Mouse (Mus musculus): Measurements from ENCODE around the gene Aasdh. TPM values are rescaled to one million over a fixed set of nuclear protein-coding genes. Genes with fewer than 3 reads are reported as not detected.
"Not testable (repeated sequence)": the region's sequence is repeated elsewhere in the genome, so short reads cannot be mapped to it uniquely, and the experiment has no call there.

The Aasdh gene
- polyA plus RNA-seq, 1 experiment from 2014 or later, result 20.4 TPM

DNA sequence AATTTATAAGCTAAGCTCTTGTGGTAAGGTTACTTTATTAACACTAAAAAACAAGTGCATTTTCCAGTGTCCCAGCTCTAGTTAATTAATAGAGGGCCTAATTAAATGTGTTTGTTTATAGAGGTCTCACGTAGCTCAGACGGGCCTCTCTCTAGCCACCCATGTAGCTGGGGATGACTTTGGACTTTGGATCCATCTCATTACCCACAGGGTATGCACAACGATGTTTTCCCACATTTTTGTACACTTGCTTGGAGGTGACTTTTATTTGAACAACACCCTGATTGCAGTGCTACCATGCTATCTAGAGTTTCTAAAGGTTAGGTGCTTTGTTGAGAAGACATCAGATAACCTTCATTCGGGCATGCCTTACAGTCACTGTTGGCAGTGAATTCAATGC is 37.2 kb upstream of the Aasdh start:
- no peak for ATAC-seq (replicated peaks)
- Histone ChIP-seq H3K36me3 (replicated peaks) (no peaks in the 10 kb centered on the region), H3K9me3 (no peaks in the 10 kb centered on the region), H3K9ac (no peak overlapping the region), H3K27me3 (replicated peaks) (no peaks in the 10 kb centered on the region), H3K27ac (no peak overlapping the region), H3K4me3 (no peak overlapping the region), H3K4me1 (no peaks in the 10 kb centered on the region), H3K4me2 (no peak overlapping the region)
- WGBS, result 93% methylated on average over 4 of the region's 4 CpGs

DNA sequence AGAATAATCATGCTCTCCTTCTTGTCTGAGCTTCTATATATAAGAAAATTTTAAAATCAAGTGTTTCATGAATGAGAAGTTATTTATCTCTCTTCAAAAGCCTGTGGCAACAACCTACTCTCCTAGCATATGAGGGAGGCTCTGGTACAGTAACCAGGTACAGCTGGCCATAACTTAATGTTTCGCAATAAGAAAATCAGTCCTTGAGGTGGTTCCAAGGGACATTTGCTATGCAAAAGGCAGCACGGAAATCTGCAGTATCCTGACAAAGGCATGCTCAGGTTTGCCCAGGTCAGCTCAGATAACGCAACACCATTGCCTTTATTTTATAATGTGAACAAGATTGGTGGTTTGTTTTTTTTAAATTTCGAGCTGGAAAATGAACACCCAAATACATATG is 36.7 kb upstream of the Aasdh start:
- Histone ChIP-seq H3K4me1 (no peaks in the 10 kb centered on the region), H3K4me3 (no peak overlapping the region), H3K9me3 (no peaks in the 10 kb centered on the region), H3K36me3 (replicated peaks) (no peaks in the 10 kb centered on the region), H3K9ac (no peak overlapping the region), H3K27ac (no peak overlapping the region), H3K4me2 (no peak overlapping the region), H3K27me3 (replicated peaks) (no peaks in the 10 kb centered on the region)
- ATAC-seq (replicated peaks), result no peak
- WGBS, result 92% methylated on average over 4 of the region's 4 CpGs

DNA sequence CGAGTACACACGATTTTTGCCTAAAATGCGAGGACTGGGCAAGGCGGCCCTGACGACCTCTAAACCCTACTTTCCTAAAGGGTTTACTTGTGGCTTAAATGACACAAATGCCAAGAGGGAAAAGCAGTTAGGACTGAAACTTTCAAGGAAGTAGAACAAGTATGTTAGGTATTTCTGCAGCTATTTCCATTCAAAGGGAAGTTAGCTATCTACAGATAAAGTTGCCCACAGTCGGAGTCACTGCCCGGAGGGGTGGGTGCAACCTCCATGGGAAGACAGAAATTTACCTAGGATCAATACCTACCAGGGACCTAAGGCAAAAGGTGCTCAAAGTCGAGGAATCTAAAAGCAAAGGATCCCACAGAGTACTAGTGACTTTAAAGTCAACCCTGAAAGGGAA is 34.4 kb upstream of the Aasdh start:
- WGBS, result 96% methylated on average over 8 of the region's 8 CpGs
- Histone ChIP-seq H3K27me3 (replicated peaks) (no peaks in the 10 kb centered on the region), H3K4me1 (no peaks in the 10 kb centered on the region), H3K4me2 (no peak overlapping the region), H3K9me3 (no peaks in the 10 kb centered on the region), H3K9ac (no peak overlapping the region), H3K27ac (no peak overlapping the region), H3K36me3 (replicated peaks) (no peaks in the 10 kb centered on the region), H3K4me3 (no peak overlapping the region)
- no peak for ATAC-seq (replicated peaks)

DNA sequence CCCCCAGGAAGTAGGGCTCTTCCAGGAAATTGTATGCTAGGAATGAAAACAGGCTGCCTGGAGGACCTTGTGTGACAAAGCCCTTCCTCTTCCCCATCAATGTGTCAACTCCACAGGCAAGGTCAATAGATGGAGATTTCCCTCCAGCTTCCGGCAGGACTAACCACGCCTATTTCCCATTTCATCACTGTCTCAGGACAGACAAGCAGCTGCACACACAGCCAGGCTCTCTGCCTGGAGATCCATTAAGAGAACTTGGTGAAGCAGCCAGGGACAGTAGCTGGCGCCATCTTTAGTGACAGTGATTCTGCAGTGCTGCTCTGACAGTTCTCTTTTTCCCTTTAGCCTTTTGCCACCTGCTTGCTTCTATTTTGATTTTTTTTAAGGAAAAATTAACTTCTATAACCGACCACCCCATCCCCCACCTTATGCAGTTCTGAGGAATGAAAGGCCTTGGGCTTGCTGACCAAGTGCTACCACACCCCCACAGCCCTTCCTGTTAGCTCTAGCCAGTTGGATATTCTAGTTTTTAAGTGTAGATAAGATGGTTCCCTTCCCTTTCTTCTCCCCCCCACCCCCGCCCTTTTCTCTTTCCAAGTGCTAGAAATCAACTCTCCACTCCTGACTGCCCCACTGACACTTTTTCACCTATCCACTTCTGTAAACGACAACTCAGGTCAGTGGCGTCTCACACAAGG is 24.0 kb upstream of the Aasdh start:
- H3K9me3 ChIP-seq, result no peaks in the 10 kb centered on the region
- H3K36me3 ChIP-seq (replicated peaks), result peaks cover 10% of the 10 kb centered on the region
- ATAC-seq (replicated peaks), result no peak
- 82% methylated on average over 7 of the region's 7 CpGs for WGBS
- no peaks in the 10 kb centered on the region for H3K4me1 ChIP-seq
- H3K27ac ChIP-seq, result no peak overlapping the region
- H3K27me3 ChIP-seq (replicated peaks), result no peaks in the 10 kb centered on the region
- no peak overlapping the region for H3K4me2 ChIP-seq
- H3K9ac ChIP-seq, result no peak overlapping the region
- H3K4me3 ChIP-seq, result no peak overlapping the region

DNA sequence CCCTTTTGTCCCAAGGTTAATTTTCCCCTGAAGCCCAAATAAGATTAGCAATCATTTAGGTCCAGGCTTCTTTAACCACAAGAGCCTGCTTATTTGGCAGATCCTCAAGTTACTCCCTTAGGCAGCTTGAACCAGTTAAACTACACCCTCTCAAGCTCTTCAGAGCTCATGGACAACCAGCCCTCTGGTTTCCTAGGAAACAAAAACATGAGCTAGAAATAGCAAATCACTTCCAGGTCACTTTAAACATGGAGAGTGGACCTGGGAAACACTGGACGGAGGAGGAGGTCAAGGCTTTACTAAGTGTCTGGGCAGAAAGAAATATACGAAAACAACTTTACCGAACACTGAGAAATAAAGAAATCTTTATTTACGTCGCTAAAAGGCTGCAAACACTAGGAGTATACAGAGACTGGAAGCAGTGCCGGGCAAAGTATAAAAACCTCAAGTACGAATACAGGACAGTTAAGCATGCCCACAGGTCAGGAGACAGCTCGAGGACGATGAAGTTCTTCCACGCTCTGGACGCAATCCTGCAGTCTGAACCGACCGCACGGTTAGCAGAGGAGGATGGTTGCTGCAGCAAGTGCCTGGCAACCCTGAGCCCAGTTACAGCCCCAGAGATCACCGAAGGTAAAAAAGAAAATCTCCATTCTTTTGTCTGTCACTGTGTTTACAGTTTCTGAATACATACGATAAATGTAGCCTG is 23.0 kb upstream of the Aasdh start:
- ATAC-seq (replicated peaks), result no peak
- no peaks in the 10 kb centered on the region for H3K4me1 ChIP-seq
- 85% methylated on average over 16 of the region's 16 CpGs for WGBS
- H3K36me3 ChIP-seq (replicated peaks), result peaks cover 10% of the 10 kb centered on the region
- no peak overlapping the region for H3K4me3 ChIP-seq
- no peak overlapping the region for H3K27ac ChIP-seq
- no peaks in the 10 kb centered on the region for H3K27me3 ChIP-seq (replicated peaks)
- no peak overlapping the region for H3K9ac ChIP-seq
- H3K4me2 ChIP-seq, result no peak overlapping the region
- H3K9me3 ChIP-seq, result no peaks in the 10 kb centered on the region

DNA sequence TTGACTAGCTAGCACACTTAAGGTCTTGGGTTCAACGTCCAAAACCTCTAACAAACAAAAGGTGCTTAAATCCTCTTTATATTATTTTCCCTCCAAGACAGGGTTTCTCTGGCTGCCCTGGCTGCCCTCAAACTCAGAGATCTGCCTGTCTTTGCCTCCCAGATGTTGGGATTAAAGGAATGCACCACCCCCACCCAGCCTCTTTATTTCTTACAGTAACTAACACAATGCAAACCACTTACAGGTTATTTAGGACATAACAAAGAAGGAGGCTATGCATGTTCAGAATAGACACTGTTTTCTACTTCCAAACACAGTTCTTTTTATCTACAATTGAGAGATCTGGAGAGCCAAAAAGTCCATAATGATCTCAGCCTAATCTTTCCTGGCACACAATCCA is 19.0 kb upstream of the Aasdh start:
- Histone ChIP-seq H3K27ac (no peak overlapping the region), H3K36me3 (replicated peaks) (peaks cover 12% of the 10 kb centered on the region), H3K4me3 (no peak overlapping the region), H3K4me1 (no peaks in the 10 kb centered on the region), H3K27me3 (replicated peaks) (no peaks in the 10 kb centered on the region), H3K4me2 (no peak overlapping the region), H3K9me3 (no peaks in the 10 kb centered on the region), H3K9ac (no peak overlapping the region)
- no peak for ATAC-seq (replicated peaks)
- 69% methylated on average over 1 of the region's 1 CpGs for WGBS

DNA sequence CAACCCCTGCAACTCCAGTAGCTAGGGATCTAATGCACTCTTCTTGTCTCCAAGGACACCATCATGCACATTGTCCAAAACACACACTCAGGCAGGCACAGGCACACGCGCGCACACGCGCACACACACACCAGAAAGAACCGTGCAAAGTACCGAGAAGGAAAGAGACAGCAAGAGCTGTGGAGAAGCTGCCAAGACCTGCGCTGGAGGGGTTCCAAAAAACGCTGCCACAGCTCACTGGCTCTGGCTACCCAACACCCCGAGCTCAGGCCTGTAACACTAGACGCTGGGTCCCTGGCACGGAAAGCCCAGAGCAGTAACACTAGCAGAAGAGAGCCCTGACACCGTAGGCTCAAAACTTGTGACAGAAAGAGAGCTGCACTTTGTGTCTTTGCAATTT is 18.1 kb upstream of the Aasdh start:
- Histone ChIP-seq H3K4me3 (no peak overlapping the region), H3K36me3 (replicated peaks) (peaks cover 13% of the 10 kb centered on the region), H3K27ac (no peak overlapping the region), H3K4me1 (no peaks in the 10 kb centered on the region), H3K4me2 (no peak overlapping the region), H3K9me3 (no peaks in the 10 kb centered on the region), H3K27me3 (replicated peaks) (no peaks in the 10 kb centered on the region), H3K9ac (no peak overlapping the region)
- WGBS, result 86% methylated on average over 13 of the region's 13 CpGs
- no peak for ATAC-seq (replicated peaks)

DNA sequence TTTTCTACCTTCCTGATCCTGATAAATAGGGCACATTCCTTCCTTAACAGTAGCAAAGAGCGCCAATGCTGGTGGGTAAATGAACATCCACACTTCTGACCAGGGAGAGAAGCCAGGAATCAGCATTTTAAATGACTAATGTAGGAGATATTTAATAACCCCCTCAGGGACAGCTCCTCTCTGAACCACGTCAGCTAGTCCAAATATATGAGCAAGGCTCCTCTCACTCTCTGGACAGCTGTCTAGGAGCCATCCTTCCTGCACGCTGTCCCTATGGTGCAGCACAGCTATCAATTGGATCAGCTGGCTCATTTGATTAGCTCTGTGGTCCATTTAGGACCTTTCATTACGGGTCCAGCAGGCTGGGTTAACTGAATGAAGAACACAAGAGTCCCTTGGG is 17.5 kb upstream of the Aasdh start:
- peaks cover 16% of the 10 kb centered on the region for H3K36me3 ChIP-seq (replicated peaks)
- no peak overlapping the region for H3K9ac ChIP-seq
- 85% methylated on average over 4 of the region's 4 CpGs for WGBS

DNA sequence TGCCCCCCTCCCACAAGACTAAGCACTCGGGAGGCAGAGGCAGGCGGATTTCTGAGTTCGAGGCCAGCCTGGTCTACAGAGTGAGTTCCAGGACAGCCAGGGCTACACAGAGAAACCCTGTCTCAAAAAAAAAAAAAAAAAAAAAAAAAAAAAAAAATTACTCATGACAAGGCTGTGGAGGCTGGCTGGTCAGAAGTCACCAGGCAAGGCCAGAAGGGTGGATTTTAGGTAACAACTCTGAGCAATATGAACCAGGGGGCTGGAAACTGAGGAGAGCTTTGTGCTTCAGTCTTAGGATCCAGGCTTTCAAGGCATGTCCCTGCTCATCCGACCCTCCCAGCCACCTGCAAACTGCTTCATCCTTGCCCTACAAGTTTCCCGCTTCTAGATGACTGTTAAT is 7.2 kb upstream of the Aasdh start:
- ATAC-seq (replicated peaks); H3K4me2 ChIP-seq; H3K4me3 ChIP-seq; H3K9me3 ChIP-seq; H3K27ac ChIP-seq; H3K4me1 ChIP-seq; H3K27me3 ChIP-seq (replicated peaks); H3K9ac ChIP-seq; H3K36me3 ChIP-seq (replicated peaks): not testable (repeated sequence)
- 94% methylated on average over 5 of the region's 5 CpGs for WGBS

More for the DNA sequence above, 17.5 kb upstream of the Aasdh start:
- H3K27me3 ChIP-seq (replicated peaks), result no peaks in the 10 kb centered on the region
- H3K4me1 ChIP-seq, result no peaks in the 10 kb centered on the region
- no peak overlapping the region for H3K4me2 ChIP-seq
- no peak for ATAC-seq (replicated peaks)
- H3K9me3 ChIP-seq, result no peaks in the 10 kb centered on the region
- H3K27ac ChIP-seq, result no peak overlapping the region
- no peak overlapping the region for H3K4me3 ChIP-seq

DNA sequence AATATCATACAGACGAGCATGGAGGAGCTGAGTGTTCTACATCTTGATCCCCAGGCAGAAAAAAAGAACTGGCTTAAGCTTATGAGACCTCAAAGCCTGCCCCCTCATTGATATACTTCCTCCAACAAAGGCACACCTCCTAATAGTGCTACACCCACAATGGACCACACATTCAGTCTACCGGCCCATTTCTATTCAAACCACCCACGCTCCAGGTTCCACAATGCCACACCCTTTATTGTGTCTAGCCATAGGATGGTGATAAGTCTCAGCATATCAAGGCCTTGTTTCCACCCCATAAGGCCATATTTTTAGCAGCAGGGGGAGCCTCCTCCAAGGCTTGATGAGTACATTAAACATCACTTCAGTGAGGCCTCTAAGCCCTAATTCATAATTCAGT is 5.5 kb upstream of the Aasdh start:
- H3K4me2 ChIP-seq, result no peak overlapping the region
- WGBS, result 84% methylated on average over 3 of the region's 3 CpGs
- H3K27me3 ChIP-seq (replicated peaks), result no peaks in the 10 kb centered on the region
- H3K27ac ChIP-seq, result no peak overlapping the region
- H3K9me3 ChIP-seq, result no peaks in the 10 kb centered on the region
- no peak overlapping the region for H3K9ac ChIP-seq
- peaks cover 3% of the 10 kb centered on the region; the same call in 1 of the 2 replicates for H3K4me1 ChIP-seq
- H3K4me3 ChIP-seq, result no peak overlapping the region
- 0 out of 2 replicates have a peak, but pooled peaks cover 2% of the 10 kb centered on the region for H3K36me3 ChIP-seq (replicated peaks)
- no peak for ATAC-seq (replicated peaks)

DNA sequence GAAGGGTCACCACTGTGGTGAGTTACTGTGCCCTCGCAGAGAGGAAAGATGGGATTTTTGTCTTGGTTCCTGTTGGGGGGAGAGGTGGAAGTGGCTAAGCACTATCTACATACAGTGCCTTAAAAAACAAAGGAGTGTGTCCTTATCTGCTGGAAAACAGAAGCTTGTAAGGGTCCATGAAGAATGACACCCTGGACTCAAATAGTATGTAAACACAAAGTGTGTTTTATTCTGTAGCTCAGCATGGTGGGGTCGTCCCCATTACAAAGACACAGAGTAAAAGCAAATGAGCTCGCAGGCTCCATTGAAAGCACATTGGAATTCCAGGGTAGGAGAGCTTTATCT is 813 bp upstream of the Aasdh start:
- 36% methylated on average over 3 of the region's 3 CpGs for WGBS
- no peaks in the 10 kb centered on the region for H3K27me3 ChIP-seq (replicated peaks)
- ATAC-seq (replicated peaks), result no peak; the same call in none of the 2 replicates
- peak overlapping the region; percentile 84 for H3K4me3 ChIP-seq
- peak overlapping the region; percentile 89 for H3K27ac ChIP-seq
- no peaks in the 10 kb centered on the region for H3K36me3 ChIP-seq (replicated peaks)
- peaks cover 8% of the 10 kb centered on the region; the same call in 1 of the 2 replicates for H3K4me1 ChIP-seq
- no peaks in the 10 kb centered on the region for H3K9me3 ChIP-seq
- H3K9ac ChIP-seq, result peak overlapping the region; percentile 82
- H3K4me2 ChIP-seq, result peak overlapping the region; percentile 66

DNA sequence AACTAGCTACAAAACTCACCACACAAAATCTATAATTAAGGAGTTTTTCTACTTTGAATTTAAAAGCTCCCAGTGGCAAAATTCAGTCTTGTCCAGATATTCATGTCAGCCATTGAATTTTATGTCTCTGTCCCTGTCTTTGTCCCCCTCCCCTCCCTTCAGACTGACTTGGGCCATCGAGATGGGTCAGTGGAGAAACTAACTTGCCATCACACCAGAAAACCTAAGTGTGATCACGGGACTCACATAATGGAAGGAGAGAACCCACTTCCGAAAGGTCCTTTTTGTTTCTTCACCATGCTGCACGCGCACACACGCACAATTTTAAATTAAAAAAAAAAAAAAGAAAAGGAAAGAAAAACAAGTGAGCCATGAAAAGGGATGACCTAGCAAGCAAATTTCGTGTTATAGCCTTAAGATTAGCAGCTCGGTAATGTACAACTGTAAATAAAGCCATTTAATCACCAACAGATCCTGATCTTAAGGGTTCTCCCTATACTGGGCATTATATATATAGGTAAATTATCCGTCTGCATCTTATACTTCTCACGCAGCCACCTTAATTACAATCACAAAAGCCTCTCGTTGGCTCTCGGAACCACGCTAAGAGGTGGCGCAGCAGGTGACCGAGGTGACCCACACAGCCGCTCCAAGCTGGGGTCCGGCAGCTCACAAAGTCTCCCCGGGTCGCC is 455 bp downstream of the Aasdh start:
- H3K9ac ChIP-seq, result peak overlapping the region; percentile 82
- H3K4me2 ChIP-seq, result peak overlapping the region; percentile 66
- under 1% methylated on average over 19 of the region's 19 CpGs for WGBS
- no peaks in the 10 kb centered on the region for H3K27me3 ChIP-seq (replicated peaks)
- H3K9me3 ChIP-seq, result no peaks in the 10 kb centered on the region
- H3K4me1 ChIP-seq, result peaks cover 8% of the 10 kb centered on the region; the same call in 1 of the 2 replicates
- H3K36me3 ChIP-seq (replicated peaks), result no peaks in the 10 kb centered on the region
- H3K4me3 ChIP-seq, result peak overlapping the region; percentile 84
- peak overlapping the region; percentile 89 for H3K27ac ChIP-seq
- peak; percentile 73 for ATAC-seq (replicated peaks)
